Mouse (Mus musculus) midbrain, embryonic 12.5 days (tissue): ENCODE results near the gene Ccdc152. TPM values are rescaled to one million over a fixed set of nuclear protein-coding genes. Genes with fewer than 3 reads are reported as not detected.

ENCODE experiments used
- ATAC-seq: fragments of 200-750 bp; cut with Nextera tagmentation; 2 replicates; pipeline ENCODE4 v1.8.0; 2017; ENCODE audit warnings: low read depth, moderate TSS enrichment, moderate library complexity; ENCODE audit not compliant: low FRiP score
- H3K27ac ChIP-seq: fragments of 300-500 bp; sonication (generic); replicated peaks from 2 replicates; pipeline ENCODE4 v1.5.1; 2016; ENCODE audit warnings: mild to moderate bottlenecking
- H3K27me3 ChIP-seq: fragments of 300-500 bp; sonication (generic); 2 replicates; pipeline ENCODE4 v1.6.1; 2016; ENCODE audit warnings: mild to moderate bottlenecking
- H3K36me3 ChIP-seq: fragments of 300-500 bp; sonication (generic); 2 replicates; pipeline ENCODE4 v1.6.1; 2016
- H3K4me1 ChIP-seq: fragments of 300-500 bp; sonication (generic); 2 replicates; pipeline ENCODE4 v1.6.1; 2016
- H3K4me2 ChIP-seq: fragments of 300-500 bp; sonication (generic); replicated peaks from 2 replicates; pipeline ENCODE4 v1.6.1; 2016; ENCODE audit warnings: mild to moderate bottlenecking, moderate library complexity
- H3K4me3 ChIP-seq: fragments of 300-500 bp; sonication (generic); 2 replicates; pipeline ENCODE4 v1.5.1; 2016; ENCODE audit warnings: mild to moderate bottlenecking
- H3K9ac ChIP-seq: fragments of 300-500 bp; sonication (generic); replicated peaks from 2 replicates; pipeline ENCODE4 v1.6.1; 2016; ENCODE audit warnings: mild to moderate bottlenecking, moderate library complexity
- H3K9me3 ChIP-seq: fragments of 300-500 bp; sonication (generic); 2 replicates; pipeline ENCODE4 v1.6.1; 2016; ENCODE audit warnings: mild to moderate bottlenecking
- WGBS: fragments of 180-500 bp; shearing (Covaris S2); methylation state at CpG from one replicate; pipeline ENCODE4 v1.1.7; 2016; 5-methylcytosine and 5-hydroxymethylcytosine counted together
- polyA plus RNA-seq: library from polyadenylated mRNA; unstranded; fragments of >200 nt; fragmentation: Nextera tagmentation; extraction: Ambion mirVana; gene quantifications from 2 replicates; pipeline ENCODE4 v1.2.1, GENCODE M21; 2016

Ccdc152 gene
- polyA plus RNA-seq, 1 experiment from 2014 or later: 0.22 TPM

- Histone ChIP-seq H3K27ac (no peak overlapping the region), H3K4me2 (no peak overlapping the region; the same call in 1 of the 2 replicates), H3K9ac (no peak overlapping the region), H3K27me3 (no peaks in the 10 kb centered on the region), H3K36me3 (no peaks in the 10 kb centered on the region), H3K4me3 (peak overlapping the region; percentile 6; the same call in 1 of the 2 replicates), H3K9me3 (no peaks in the 10 kb centered on the region), H3K4me1 (peaks cover 8% of the 10 kb centered on the region; the same call in 1 of the 2 replicates)
- 51% methylated on average over 6 of the region's 6 CpGs for WGBS
- no peak; the same call in 1 of the 2 replicates for ATAC-seq
Measured at GRCm38 (mm10) chr15:3271216-3271615, 32.1 kb downstream of the Ccdc152 start.

GRCm38 (mm10) chr15:3270646-3271077 lies 32.7 kb downstream of the Ccdc152 start:
- Histone ChIP-seq H3K27ac (no peak overlapping the region), H3K9ac (0 out of 2 replicates have a peak overlapping the region, but pooled peaks have one; percentile 20), H3K9me3 (no peaks in the 10 kb centered on the region), H3K4me3 (peak overlapping the region; percentile 29), H3K27me3 (no peaks in the 10 kb centered on the region), H3K4me2 (peak overlapping the region; percentile 44), H3K4me1 (peaks cover 8% of the 10 kb centered on the region; the same call in 1 of the 2 replicates), H3K36me3 (no peaks in the 10 kb centered on the region)
- peak; percentile 67 for ATAC-seq
- WGBS: 6% methylated on average over 12 of the region's 12 CpGs

GRCm38 (mm10) chr15:3269996-3270645 lies 33.2 kb downstream of the Ccdc152 start:
- no peaks in the 10 kb centered on the region for H3K9me3 ChIP-seq
- H3K4me3 ChIP-seq: peak overlapping the region; percentile 29; the same call in 1 of the 2 replicates
- H3K4me2 ChIP-seq: peak overlapping the region; percentile 44
- H3K9ac ChIP-seq: no peak overlapping the region
- WGBS: 19% methylated on average over 6 of the region's 6 CpGs
- ATAC-seq: peak; percentile 59
- no peaks in the 10 kb centered on the region for H3K27me3 ChIP-seq
- H3K36me3 ChIP-seq: no peaks in the 10 kb centered on the region
- H3K4me1 ChIP-seq: peaks cover 8% of the 10 kb centered on the region; the same call in 1 of the 2 replicates
- 0 out of 2 replicates have a peak overlapping the region, but pooled peaks have one; percentile 1 for H3K27ac ChIP-seq

- Histone ChIP-seq H3K4me2 (no peak overlapping the region), H3K4me3 (no peak overlapping the region), H3K36me3 (no peaks in the 10 kb centered on the region), H3K4me1 (peaks cover 8% of the 10 kb centered on the region; the same call in 1 of the 2 replicates), H3K27ac (no peak overlapping the region), H3K9me3 (no peaks in the 10 kb centered on the region), H3K9ac (no peak overlapping the region), H3K27me3 (no peaks in the 10 kb centered on the region)
- WGBS: 65% methylated on average over 4 of the region's 4 CpGs
- peak; percentile 29; the same call in 1 of the 2 replicates for ATAC-seq
Measured at GRCm38 (mm10) chr15:3269496-3269895, 33.8 kb downstream of the Ccdc152 start.

GRCm38 (mm10) chr15:3268247-3268646 lies 35.1 kb downstream of the Ccdc152 start, which contains the start of gene Selenop:
TSS of gene Selenop (plus strand) at chr15:3268547.
- no peak for ATAC-seq
- no peaks in the 10 kb centered on the region for H3K27me3 ChIP-seq
- 90% methylated on average over 6 of the region's 6 CpGs for WGBS

GRCm38 (mm10) chr15:3264828-3265227 lies 38.5 kb downstream of the Ccdc152 start:
- WGBS: 83% methylated on average over 1 of the region's 1 CpGs
- no peaks in the 10 kb centered on the region for H3K4me1 ChIP-seq

More at GRCm38 (mm10) chr15:3268247-3268646, 35.1 kb downstream of the Ccdc152 start, which contains the start of gene Selenop:
- Histone ChIP-seq H3K27ac (no peak within 1 kb of the TSS), H3K9me3 (no peaks in the 10 kb centered on the region), H3K4me1 (peaks cover 8% of the 10 kb centered on the region; the same call in 1 of the 2 replicates), H3K4me2 (no peak within 1 kb of the TSS), H3K36me3 (no peaks in the 10 kb centered on the region), H3K4me3 (no peak within 1 kb of the TSS), H3K9ac (no peak within 1 kb of the TSS)

GRCm38 (mm10) chr15:3264293-3264692 lies 39.0 kb downstream of the Ccdc152 start:
- no peak overlapping the region for H3K9ac ChIP-seq
- 93% methylated on average over 4 of the region's 4 CpGs for WGBS
- no peak overlapping the region for H3K27ac ChIP-seq
- no peak overlapping the region for H3K4me3 ChIP-seq
- no peak for ATAC-seq
- H3K4me2 ChIP-seq: no peak overlapping the region
- H3K27me3 ChIP-seq: no peaks in the 10 kb centered on the region
- H3K4me1 ChIP-seq: no peaks in the 10 kb centered on the region
- H3K36me3 ChIP-seq: no peaks in the 10 kb centered on the region
- no peaks in the 10 kb centered on the region for H3K9me3 ChIP-seq

More at GRCm38 (mm10) chr15:3264828-3265227, 38.5 kb downstream of the Ccdc152 start:
- no peak overlapping the region for H3K4me2 ChIP-seq
- no peaks in the 10 kb centered on the region for H3K27me3 ChIP-seq
- H3K27ac ChIP-seq: no peak overlapping the region
- no peak for ATAC-seq
- H3K36me3 ChIP-seq: no peaks in the 10 kb centered on the region
- no peaks in the 10 kb centered on the region for H3K9me3 ChIP-seq
- no peak overlapping the region for H3K4me3 ChIP-seq
- no peak overlapping the region for H3K9ac ChIP-seq

GRCm38 (mm10) chr15:3262883-3263282 lies 40.4 kb downstream of the Ccdc152 start:
- Histone ChIP-seq H3K9me3 (no peaks in the 10 kb centered on the region), H3K27ac (no peak overlapping the region), H3K4me3 (no peak overlapping the region), H3K9ac (no peak overlapping the region), H3K27me3 (no peaks in the 10 kb centered on the region), H3K4me1 (no peaks in the 10 kb centered on the region), H3K4me2 (no peak overlapping the region), H3K36me3 (no peaks in the 10 kb centered on the region)
- 70% methylated on average over 3 of the region's 3 CpGs for WGBS
- ATAC-seq: no peak

GRCm38 (mm10) chr15:3260309-3260708 lies 43.0 kb downstream of the Ccdc152 start:
- no peaks in the 10 kb centered on the region for H3K27me3 ChIP-seq
- no peak overlapping the region for H3K9ac ChIP-seq
- no peaks in the 10 kb centered on the region for H3K4me1 ChIP-seq
- no peaks in the 10 kb centered on the region for H3K9me3 ChIP-seq
- no peak overlapping the region for H3K27ac ChIP-seq
- no peaks in the 10 kb centered on the region for H3K36me3 ChIP-seq
- H3K4me2 ChIP-seq: no peak overlapping the region
- no peak for ATAC-seq
- no peak overlapping the region for H3K4me3 ChIP-seq
- WGBS: 89% methylated on average over 4 of the region's 4 CpGs

- ATAC-seq: no peak
- Histone ChIP-seq H3K27ac (no peak overlapping the region), H3K27me3 (no peaks in the 10 kb centered on the region), H3K36me3 (no peaks in the 10 kb centered on the region), H3K4me1 (no peaks in the 10 kb centered on the region), H3K9ac (no peak overlapping the region), H3K4me3 (no peak overlapping the region), H3K9me3 (no peaks in the 10 kb centered on the region), H3K4me2 (no peak overlapping the region)
- 87% methylated on average over 1 of the region's 1 CpGs for WGBS
Measured at GRCm38 (mm10) chr15:3259025-3259424, 44.3 kb downstream of the Ccdc152 start.

GRCm38 (mm10) chr15:3251718-3252067 lies 51.6 kb downstream of the Ccdc152 start:
- Histone ChIP-seq H3K27me3 (no peaks in the 10 kb centered on the region), H3K4me1 (no peaks in the 10 kb centered on the region), H3K9me3 (no peaks in the 10 kb centered on the region), H3K9ac (no peak overlapping the region), H3K36me3 (no peaks in the 10 kb centered on the region), H3K27ac (no peak overlapping the region), H3K4me2 (no peak overlapping the region), H3K4me3 (no peak overlapping the region)
- ATAC-seq: no peak

GRCm38 (mm10) chr15:3251031-3251717 lies 52.2 kb downstream of the Ccdc152 start:
- WGBS: 97% methylated on average over 3 of the region's 3 CpGs
- H3K9me3 ChIP-seq: no peaks in the 10 kb centered on the region
- H3K4me3 ChIP-seq: no peak overlapping the region
- no peak overlapping the region for H3K9ac ChIP-seq
- H3K27me3 ChIP-seq: no peaks in the 10 kb centered on the region
- no peak overlapping the region for H3K4me2 ChIP-seq
- ATAC-seq: no peak
- no peak overlapping the region for H3K27ac ChIP-seq
- H3K4me1 ChIP-seq: no peaks in the 10 kb centered on the region
- no peaks in the 10 kb centered on the region for H3K36me3 ChIP-seq
